Mouse (Mus musculus) monocyte, adult 2 months (primary cell): Measurements from ENCODE around the gene Ankrd63.

ENCODE experiments used
- DNase-seq, 2 experiments: peaks; one replicate each; pipeline ENCODE4 v3.0.0; 2022; ENCODE audit warnings: low spot score in 2 of 2, low read depth in 1 of 2

Ankrd63 gene

GRCm38 (mm10) chr2:118703913-118704730 is at the start of gene Ankrd63:
Gene Ankrd63 (minus strand): TSS chr2:118703963.
- DNase-seq: no peak

- DNase-seq: no peak
These were observed 49.0 kb upstream of the Ankrd63 start for GRCm38 (mm10) chr2:118752792-118753108.

GRCm38 (mm10) chr2:118751896-118752791 is 48.4 kb upstream of the Ankrd63 start:
- DNase-seq: no peak

GRCm38 (mm10) chr2:118750476-118750875 is 46.7 kb upstream of the Ankrd63 start:
- DNase-seq: no peak

GRCm38 (mm10) chr2:118749341-118749884 is 45.6 kb upstream of the Ankrd63 start:
- no peak for DNase-seq

- no peak for DNase-seq
These were observed 43.7 kb upstream of the Ankrd63 start for GRCm38 (mm10) chr2:118747301-118747960.

GRCm38 (mm10) chr2:118745915-118746901 is 42.4 kb upstream of the Ankrd63 start:
- no peak for DNase-seq

- peak in 1 of 2 experiments; percentile 57 for DNase-seq
These were observed 41.6 kb upstream of the Ankrd63 start, which contains the start of gene Inafm2 for GRCm38 (mm10) chr2:118745232-118745884. Gene Inafm2 (plus strand): TSS chr2:118745758.

GRCm38 (mm10) chr2:118744621-118745020 is 40.9 kb upstream of the Ankrd63 start:
- no peak for DNase-seq

GRCm38 (mm10) chr2:118743261-118743943 is 39.6 kb upstream of the Ankrd63 start:
- no peak for DNase-seq

- no peak for DNase-seq
These were observed 37.4 kb upstream of the Ankrd63 start for GRCm38 (mm10) chr2:118741183-118741582.

GRCm38 (mm10) chr2:118740341-118740740 is 36.6 kb upstream of the Ankrd63 start:
- DNase-seq: no peak

GRCm38 (mm10) chr2:118733341-118733740 is 29.6 kb upstream of the Ankrd63 start:
- DNase-seq: no peak

- DNase-seq: no peak
These were observed 28.2 kb upstream of the Ankrd63 start for GRCm38 (mm10) chr2:118731981-118732380.

- no peak for DNase-seq
These were observed 26.8 kb upstream of the Ankrd63 start for GRCm38 (mm10) chr2:118730622-118730915.

- DNase-seq: no peak
These were observed 26.3 kb upstream of the Ankrd63 start for GRCm38 (mm10) chr2:118729816-118730621.

- no peak for DNase-seq
These were observed 25.4 kb upstream of the Ankrd63 start for GRCm38 (mm10) chr2:118729194-118729593.

- DNase-seq: no peak
These were observed 24.6 kb upstream of the Ankrd63 start, which contains the start of gene Plcb2 for GRCm38 (mm10) chr2:118728337-118728736. Gene Plcb2 (minus strand): TSS chr2:118728438.
